Mouse (Mus musculus) liver, embryonic 14.5 days (tissue): ENCODE measurements around the gene Tex44. TPM values are rescaled to one million over a fixed set of nuclear protein-coding genes. Genes with fewer than 3 reads are reported as not detected.

ENCODE experiments used
- ATAC-seq: fragments of 200-750 bp; cut with Nextera tagmentation; 2 replicates; pipeline ENCODE4 v1.8.0; 2017; ENCODE audit warnings: moderate number of reproducible peaks, mild to moderate bottlenecking, moderate library complexity; ENCODE audit not compliant: insufficient read depth
- DNase-seq, 3 experiments: peaks; one replicate each; pipeline ENCODE4 v3.0.0-alpha.2; 2012 to 2013; ENCODE audit warnings: low read depth in 3 of 3, low spot score in 3 of 3
- H3K27ac ChIP-seq: fragments of 300-500 bp; sonication (generic); 2 replicates; pipeline ENCODE4 v1.5.1; 2014; ENCODE audit warnings: moderate library complexity, mild to moderate bottlenecking, control low read depth, inconsistent platforms
- H3K27me3 ChIP-seq: fragments of 300-500 bp; sonication (generic); 2 replicates; pipeline ENCODE4 v1.6.1; 2014; ENCODE audit warnings: mild to moderate bottlenecking, low read length, moderate library complexity; ENCODE audit not compliant: control insufficient read depth, insufficient read depth
- H3K36me3 ChIP-seq: fragments of 300-500 bp; sonication (generic); replicated peaks from 2 replicates; pipeline ENCODE4 v1.6.1; 2014; ENCODE audit warnings: low read depth; ENCODE audit not compliant: control insufficient read depth, insufficient read depth
- H3K4me1 ChIP-seq, 2 experiments: fragments of 200-500 bp in 1 of 2; fragments of 300-500 bp in 1 of 2; sonication (generic) in 1 of 2; replicated peaks; 2 replicates each; pipeline ENCODE4 v1.6.1; 2012 to 2014; ENCODE audit warnings: antibody characterized with exemption in 1 of 2, inconsistent platforms in 1 of 2, low read length in 1 of 2; ENCODE audit not compliant: control insufficient read depth in 2 of 2, insufficient read depth in 2 of 2
- H3K4me2 ChIP-seq: fragments of 300-500 bp; sonication (generic); 2 replicates; pipeline ENCODE4 v1.6.1; 2014; ENCODE audit warnings: low read depth, mild to moderate bottlenecking, control low read depth, moderate library complexity
- H3K4me3 ChIP-seq, 2 experiments: fragments of 200-500 bp in 1 of 2; fragments of 300-500 bp in 1 of 2; sonication (generic) in 1 of 2; 2 replicates each; pipeline ENCODE4 v1.5.1; 2012 to 2014; ENCODE audit warnings: low read depth in 2 of 2, low read length in 2 of 2, mild to moderate bottlenecking in 2 of 2, control low read depth in 1 of 2, inconsistent platforms in 1 of 2, moderate library complexity in 1 of 2; ENCODE audit not compliant: insufficient read depth in 1 of 2
- H3K9ac ChIP-seq: fragments of 300-500 bp; sonication (generic); replicated peaks from 2 replicates; pipeline ENCODE4 v1.6.1; 2014; ENCODE audit warnings: mild to moderate bottlenecking, control low read depth, moderate library complexity
- H3K9me3 ChIP-seq: fragments of 300-500 bp; sonication (generic); 2 replicates; pipeline ENCODE4 v1.6.1; 2016; ENCODE audit warnings: low read length, mixed read lengths; ENCODE audit not compliant: control insufficient read depth
- CTCF ChIP-seq: IDR thresholded peaks from 2 replicates; pipeline ENCODE4 v1.5.1; 2016; ENCODE audit warnings: antibody characterized with exemption, low read depth, control low read depth
- EP300 ChIP-seq: IDR thresholded peaks from 2 replicates; pipeline ENCODE4 v1.6.1; 2016; ENCODE audit warnings: antibody characterized with exemption, low read depth
- WGBS: fragments of 180-500 bp; shearing (Covaris S2); extraction: QIAGEN DNeasy Blood & Tissue Kit; methylation state at CpG from one replicate; pipeline ENCODE4 v1.1.7; 2014; ENCODE audit not compliant: insufficient replicate concordance; 5-methylcytosine and 5-hydroxymethylcytosine counted together
- polyA plus RNA-seq, 2 experiments: library from polyadenylated mRNA; depleted of rRNA in 1 of 2; stranded (reverse) in 1 of 2; unstranded in 1 of 2; fragments of >200 nt; fragmentation: Nextera tagmentation in 1 of 2; extraction: Ambion mirVana in 1 of 2; gene quantifications; 2 replicates each; pipeline versions ENCODE4 v1.2.1 to v1.2.3; 2012 to 2014

Gene Tex44
- polyA plus RNA-seq, 2 experiments: not detected

GRCm38 (mm10) chr1:86397621-86398020 is 28.5 kb upstream of the Tex44 start:
- H3K9me3 ChIP-seq: no peaks in the 10 kb centered on the region
- no peak overlapping the region for H3K4me2 ChIP-seq
- H3K4me1 ChIP-seq: peaks cover 0 to 4% of the 10 kb centered on the region in 2 experiments; a peak in 1 of 4 replicates
- ATAC-seq (no peak), DNase-seq (no peak)
- no peak overlapping the region for H3K4me3 ChIP-seq
- no peak overlapping the region for H3K9ac ChIP-seq
- H3K27me3 ChIP-seq: no peaks in the 10 kb centered on the region
- whole genome bisulfite sequencing: 67% methylated on average over 8 of the region's 8 CpGs
- no peak for TF ChIP-seq EP300
- H3K27ac ChIP-seq: no peak overlapping the region
- no peaks in the 10 kb centered on the region for H3K36me3 ChIP-seq

GRCm38 (mm10) chr1:86398222-86398621 is 27.9 kb upstream of the Tex44 start:
- Histone ChIP-seq H3K4me2 (no peak overlapping the region), H3K9me3 (no peaks in the 10 kb centered on the region), H3K4me3 (no peak overlapping the region), H3K36me3 (no peaks in the 10 kb centered on the region), H3K4me1 (peaks cover 0 to 4% of the 10 kb centered on the region in 2 experiments; a peak in 1 of 4 replicates), H3K9ac (no peak overlapping the region), H3K27me3 (no peaks in the 10 kb centered on the region), H3K27ac (no peak overlapping the region)
- no peak for DNase-seq
- no peak for ATAC-seq
- TF ChIP-seq EP300: no peak
- no peak for TF ChIP-seq CTCF
- 25% methylated on average over 7 of the region's 7 CpGs for WGBS

GRCm38 (mm10) chr1:86399322-86399721 is 26.8 kb upstream of the Tex44 start:
- no peak overlapping the region for H3K9ac ChIP-seq
- TF ChIP-seq CTCF (no peak), EP300 (no peak)
- H3K27ac ChIP-seq: no peak overlapping the region
- H3K36me3 ChIP-seq: no peaks in the 10 kb centered on the region
- DNase-seq (no peak), ATAC-seq (no peak)
- no peak overlapping the region for H3K4me2 ChIP-seq
- no peaks in the 10 kb centered on the region for H3K9me3 ChIP-seq
- peaks cover 0 to 4% of the 10 kb centered on the region in 2 experiments; a peak in 1 of 4 replicates for H3K4me1 ChIP-seq
- no peak overlapping the region for H3K4me3 ChIP-seq
- no peaks in the 10 kb centered on the region for H3K27me3 ChIP-seq
- 28% methylated on average over 3 of the region's 3 CpGs for WGBS

GRCm38 (mm10) chr1:86400096-86400754 is 25.9 kb upstream of the Tex44 start:
- TF ChIP-seq EP300 (no peak), CTCF (no peak)
- H3K4me1 ChIP-seq: peaks cover 0 to 4% of the 10 kb centered on the region in 2 experiments; a peak in 1 of 4 replicates
- ATAC-seq: no peak
- no peak overlapping the region for H3K27ac ChIP-seq
- WGBS: 27% methylated on average over 8 of the region's 8 CpGs
- no peak overlapping the region for H3K4me2 ChIP-seq
- H3K9ac ChIP-seq: no peak overlapping the region
- DNase-seq: no peak
- H3K9me3 ChIP-seq: no peaks in the 10 kb centered on the region
- no peak overlapping the region for H3K4me3 ChIP-seq
- no peaks in the 10 kb centered on the region for H3K27me3 ChIP-seq
- no peaks in the 10 kb centered on the region for H3K36me3 ChIP-seq

GRCm38 (mm10) chr1:86404834-86405233 is 21.3 kb upstream of the Tex44 start:
- Histone ChIP-seq H3K9ac (no peak overlapping the region), H3K4me1 (peaks cover 0 to 6% of the 10 kb centered on the region in 2 experiments; a peak in 2 of 4 replicates), H3K9me3 (no peaks in the 10 kb centered on the region), H3K27ac (no peak overlapping the region), H3K4me3 (no peak overlapping the region), H3K4me2 (no peak overlapping the region), H3K27me3 (no peaks in the 10 kb centered on the region), H3K36me3 (no peaks in the 10 kb centered on the region)
- ATAC-seq: no peak
- 46% methylated on average over 5 of the region's 5 CpGs for WGBS
- TF ChIP-seq EP300: no peak
- peak; percentile 91 for TF ChIP-seq CTCF
- no peak for DNase-seq
